Mouse (Mus musculus) midbrain, embryonic 11.5 days (tissue): ENCODE results near the gene Rap2b. TPM values are rescaled to one million over a fixed set of nuclear protein-coding genes. Genes with fewer than 3 reads are reported as not detected.

Experiments
- ATAC-seq: fragments of 200-750 bp; cut with Nextera tagmentation; 2 replicates; pipeline ENCODE4 v1.8.0; 2017; ENCODE audit warnings: moderate TSS enrichment, moderate library complexity; ENCODE audit not compliant: low FRiP score
- DNase-seq: peaks from one replicate; pipeline ENCODE4 v3.0.0; 2015; ENCODE audit warnings: low spot score; ENCODE audit errors: missing footprints
- H3K27ac ChIP-seq: fragments of 300-500 bp; sonication (generic); 2 replicates; pipeline ENCODE4 v1.5.1; 2014; ENCODE audit warnings: low read depth, low read length
- H3K27me3 ChIP-seq: fragments of 300-500 bp; sonication (generic); 2 replicates; pipeline ENCODE4 v1.6.1; 2014; ENCODE audit warnings: mild to moderate bottlenecking, low read length, moderate library complexity, mixed read lengths; ENCODE audit not compliant: control insufficient read depth, insufficient read depth
- H3K36me3 ChIP-seq: fragments of 300-500 bp; sonication (generic); 2 replicates; pipeline ENCODE4 v1.6.1; 2014; ENCODE audit warnings: mild to moderate bottlenecking, low read length, moderate library complexity, mixed read lengths; ENCODE audit not compliant: control insufficient read depth, insufficient read depth
- H3K4me1 ChIP-seq: fragments of 300-500 bp; sonication (generic); 2 replicates; pipeline ENCODE4 v1.6.1; 2014; ENCODE audit warnings: low read length; ENCODE audit not compliant: control insufficient read depth, insufficient read depth
- H3K4me2 ChIP-seq: fragments of 300-500 bp; sonication (generic); 2 replicates; pipeline ENCODE4 v1.6.1; 2014; ENCODE audit warnings: mild to moderate bottlenecking, moderate library complexity
- H3K4me3 ChIP-seq: fragments of 300-500 bp; sonication (generic); 2 replicates; pipeline ENCODE4 v1.5.1; 2014; ENCODE audit warnings: low read depth, low read length
- H3K9ac ChIP-seq: fragments of 300-500 bp; sonication (generic); 2 replicates; pipeline ENCODE4 v1.6.1; 2014; ENCODE audit warnings: low read length
- H3K9me3 ChIP-seq: fragments of 300-500 bp; sonication (generic); 2 replicates; pipeline ENCODE4 v1.6.1; 2016; ENCODE audit warnings: low read length; ENCODE audit not compliant: control insufficient read depth
- WGBS: fragments of 180-500 bp; shearing (Covaris S2); extraction: QIAGEN DNeasy Blood & Tissue Kit; methylation state at CpG from one replicate; pipeline ENCODE4 v1.1.7; 2014; 5-methylcytosine and 5-hydroxymethylcytosine counted together
- polyA plus RNA-seq: library from polyadenylated mRNA; unstranded; fragments of >200 nt; fragmentation: Nextera tagmentation; extraction: Ambion mirVana; gene quantifications from 2 replicates; pipeline ENCODE4 v1.2.1, GENCODE M21; 2014

The Rap2b gene
- 12.7 and 12.8 TPM in 2 replicates for polyA plus RNA-seq

GRCm38 (mm10) chr3:61361338-61361737 lies at the start of gene Rap2b:
Rap2b (plus strand) TSS chr3:61361638.
- Histone ChIP-seq H3K36me3 (no peaks in the 10 kb centered on the region), H3K4me2 (no peak within 1 kb of the TSS; the same call in 1 of the 2 replicates), H3K27me3 (no peaks in the 10 kb centered on the region), H3K27ac (no peak within 1 kb of the TSS), H3K9me3 (no peaks in the 10 kb centered on the region), H3K9ac (no peak within 1 kb of the TSS), H3K4me3 (no peak within 1 kb of the TSS), H3K4me1 (no peaks in the 10 kb centered on the region)
- WGBS: 82% methylated on average over 1 of the region's 1 CpGs
- ATAC-seq (no peak), DNase-seq (no peak)

GRCm38 (mm10) chr3:61315002-61315401 lies 46.4 kb upstream of the Rap2b start:
- 81% methylated on average over 2 of the region's 2 CpGs for WGBS
- H3K4me2 ChIP-seq: no peak overlapping the region
- H3K9ac ChIP-seq: no peak overlapping the region
- H3K27ac ChIP-seq: no peak overlapping the region
- H3K4me1 ChIP-seq: no peaks in the 10 kb centered on the region; the same call in 1 of the 2 replicates
- H3K36me3 ChIP-seq: no peaks in the 10 kb centered on the region
- H3K27me3 ChIP-seq: no peaks in the 10 kb centered on the region
- ATAC-seq (no peak), DNase-seq (no peak)
- no peak overlapping the region for H3K4me3 ChIP-seq
- H3K9me3 ChIP-seq: no peaks in the 10 kb centered on the region

- Histone ChIP-seq H3K4me2 (no peak overlapping the region), H3K9me3 (no peaks in the 10 kb centered on the region), H3K9ac (no peak overlapping the region), H3K4me3 (no peak overlapping the region), H3K36me3 (no peaks in the 10 kb centered on the region), H3K27ac (no peak overlapping the region), H3K4me1 (no peaks in the 10 kb centered on the region; the same call in 1 of the 2 replicates), H3K27me3 (no peaks in the 10 kb centered on the region)
- ATAC-seq (no peak), DNase-seq (no peak)
- 90% methylated on average over 2 of the region's 2 CpGs for WGBS
Measured at GRCm38 (mm10) chr3:61320031-61320430, 41.4 kb upstream of the Rap2b start.

- H3K36me3 ChIP-seq: no peaks in the 10 kb centered on the region
- DNase-seq (no peak), ATAC-seq (no peak)
- H3K4me3 ChIP-seq: no peak overlapping the region
- no peak overlapping the region for H3K27ac ChIP-seq
- H3K9ac ChIP-seq: no peak overlapping the region
- H3K4me1 ChIP-seq: no peaks in the 10 kb centered on the region
- WGBS: 93% methylated on average over 6 of the region's 6 CpGs
- no peaks in the 10 kb centered on the region for H3K9me3 ChIP-seq
- H3K27me3 ChIP-seq: no peaks in the 10 kb centered on the region
- H3K4me2 ChIP-seq: no peak overlapping the region
Measured at GRCm38 (mm10) chr3:61321632-61322031, 39.8 kb upstream of the Rap2b start.

- Histone ChIP-seq H3K9ac (no peak overlapping the region), H3K27ac (no peak overlapping the region), H3K4me3 (no peak overlapping the region), H3K27me3 (no peaks in the 10 kb centered on the region), H3K4me2 (no peak overlapping the region), H3K9me3 (no peaks in the 10 kb centered on the region), H3K36me3 (no peaks in the 10 kb centered on the region), H3K4me1 (no peaks in the 10 kb centered on the region)
- WGBS: 66% methylated on average over 2 of the region's 2 CpGs
- ATAC-seq: no peak
- DNase-seq: no peak
Measured at GRCm38 (mm10) chr3:61336205-61336604, 25.2 kb upstream of the Rap2b start.

GRCm38 (mm10) chr3:61337230-61337629 lies 24.2 kb upstream of the Rap2b start:
- WGBS: 88% methylated on average over 3 of the region's 3 CpGs
- no peak for ATAC-seq

GRCm38 (mm10) chr3:61340321-61340720 lies 21.1 kb upstream of the Rap2b start:
- Histone ChIP-seq H3K4me2 (no peak overlapping the region), H3K9me3 (no peaks in the 10 kb centered on the region), H3K9ac (no peak overlapping the region), H3K27ac (no peak overlapping the region), H3K27me3 (no peaks in the 10 kb centered on the region), H3K4me1 (no peaks in the 10 kb centered on the region), H3K36me3 (no peaks in the 10 kb centered on the region), H3K4me3 (no peak overlapping the region)
- 86% methylated on average over 5 of the region's 5 CpGs for WGBS
- DNase-seq: no peak
- ATAC-seq: no peak

More at GRCm38 (mm10) chr3:61337230-61337629, 24.2 kb upstream of the Rap2b start:
- no peak overlapping the region for H3K4me2 ChIP-seq
- no peak overlapping the region for H3K4me3 ChIP-seq
- no peak overlapping the region for H3K27ac ChIP-seq
- H3K9me3 ChIP-seq: no peaks in the 10 kb centered on the region
- no peaks in the 10 kb centered on the region for H3K27me3 ChIP-seq
- H3K9ac ChIP-seq: no peak overlapping the region
- no peaks in the 10 kb centered on the region for H3K36me3 ChIP-seq
- no peaks in the 10 kb centered on the region for H3K4me1 ChIP-seq
- DNase-seq: no peak

- DNase-seq: no peak
- Histone ChIP-seq H3K36me3 (no peaks in the 10 kb centered on the region), H3K9ac (no peak overlapping the region), H3K4me3 (no peak overlapping the region), H3K4me1 (no peaks in the 10 kb centered on the region), H3K27ac (no peak overlapping the region), H3K27me3 (no peaks in the 10 kb centered on the region), H3K9me3 (no peaks in the 10 kb centered on the region), H3K4me2 (no peak overlapping the region)
- no peak for ATAC-seq
- 85% methylated on average over 7 of the region's 7 CpGs for WGBS
Measured at GRCm38 (mm10) chr3:61344031-61344430, 17.4 kb upstream of the Rap2b start.

- DNase-seq (no peak), ATAC-seq (no peak)
- H3K4me1 ChIP-seq: no peaks in the 10 kb centered on the region
- no peak overlapping the region for H3K27ac ChIP-seq
- 54% methylated on average over 1 of the region's 1 CpGs for WGBS
- H3K9ac ChIP-seq: no peak overlapping the region
- no peak overlapping the region for H3K4me2 ChIP-seq
- no peaks in the 10 kb centered on the region for H3K27me3 ChIP-seq
- no peaks in the 10 kb centered on the region for H3K9me3 ChIP-seq
- no peaks in the 10 kb centered on the region for H3K36me3 ChIP-seq
- H3K4me3 ChIP-seq: no peak overlapping the region
Measured at GRCm38 (mm10) chr3:61345636-61346035, 15.8 kb upstream of the Rap2b start.
